Mouse (Mus musculus): ENCODE measurements around the gene Prkaca.

Gene Prkaca

GRCm38 (mm10) chr8:84025863-84026262, 53.1 kb downstream of the Prkaca start:
- in situ Hi-C loops (cut with MboI, MseI): no loop called here

GRCm38 (mm10) chr8:84027449-84027848, 54.7 kb downstream of the Prkaca start:
- in situ Hi-C loops (cut with MboI, MseI): no loop called here

DNA sequence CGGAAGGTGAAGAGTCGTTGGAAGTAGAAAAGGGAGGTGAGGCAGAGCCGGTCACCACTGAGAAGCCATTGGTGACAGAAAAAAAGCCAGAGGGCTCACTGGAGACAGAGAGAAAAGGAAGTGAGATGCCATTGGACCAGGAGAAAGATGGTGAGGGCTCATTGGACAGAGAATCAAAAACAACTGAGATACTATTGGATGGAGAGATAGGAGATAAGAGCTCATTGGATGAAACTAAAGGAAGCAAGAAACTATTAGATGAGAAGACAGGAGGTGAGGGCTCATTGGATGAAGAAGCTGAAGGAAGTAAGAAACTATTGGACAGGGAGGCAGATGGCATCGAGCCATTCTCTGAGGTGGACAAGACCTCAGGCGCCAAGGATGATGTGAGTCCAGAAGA, 56.5 kb downstream of the Prkaca start:
- in situ Hi-C loops (cut with MboI, MseI): no loop called here

- in situ Hi-C loops (cut with MboI, MseI): no loop called here
These were observed 60.0 kb downstream of the Prkaca start for GRCm38 (mm10) chr8:84032777-84033176.

- in situ Hi-C loops (cut with MboI, MseI): loop anchor here in 1 of 2 experiments (5.0 kb wide), 1 partner anchor 94 kb away; no protein-coding TSS in a partner anchor
These were observed 65.2 kb downstream of the Prkaca start for GRCm38 (mm10) chr8:84038015-84038414.

GRCm38 (mm10) chr8:84039050-84039449, 66.3 kb downstream of the Prkaca start:
- in situ Hi-C loops (cut with MboI, MseI): loop anchor here in 1 of 2 experiments (5.0 kb wide), 1 partner anchor 93 kb away; no protein-coding TSS in a partner anchor

DNA sequence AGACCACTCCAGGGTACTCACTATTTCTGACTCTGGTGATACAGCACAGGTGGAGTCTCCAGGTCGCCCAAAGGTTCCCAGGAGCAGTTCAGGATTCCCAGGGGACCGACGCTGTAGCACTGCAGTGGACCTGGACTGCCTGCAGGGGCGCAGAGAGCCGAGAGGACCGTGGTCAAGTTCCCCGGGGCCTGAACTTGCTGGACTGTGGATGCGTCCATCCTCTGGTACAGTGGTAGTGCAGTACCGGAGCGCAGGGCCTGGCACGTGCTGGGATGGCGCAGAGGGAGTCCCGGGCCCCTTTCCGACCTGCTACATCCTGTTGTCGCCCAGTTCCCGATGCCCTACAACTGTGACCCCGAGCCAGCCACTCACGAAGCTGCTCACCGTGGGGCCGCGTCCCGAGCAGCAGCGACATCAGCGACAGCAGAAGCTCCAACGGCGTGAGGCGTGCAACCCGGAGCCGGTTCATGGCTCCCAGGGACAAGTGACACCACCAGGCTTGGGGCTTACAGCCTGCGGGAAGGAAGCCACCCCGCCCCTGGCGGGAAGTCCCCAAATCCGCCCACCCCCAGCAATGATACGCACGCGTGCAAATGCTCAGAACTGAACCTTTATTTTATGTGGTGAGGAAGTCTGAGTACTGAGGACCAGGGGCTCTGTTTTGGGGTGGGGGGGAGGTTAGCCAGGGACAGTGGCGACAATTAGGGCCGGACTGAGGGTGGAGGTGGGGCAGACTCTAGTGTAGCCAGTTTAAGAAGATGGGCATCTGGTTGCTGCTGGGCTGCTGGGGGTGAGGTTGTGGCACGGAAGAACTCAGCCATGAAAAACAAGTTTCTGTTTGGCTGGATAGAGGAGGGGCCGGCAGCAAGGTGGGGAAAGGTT, 69.5 kb downstream of the Prkaca start, which contains the start of gene Il27ra:
Gene Il27ra (minus strand): TSS at position 524 of the 882 bp plus-strand sequence.
- in situ Hi-C loops (cut with MboI, MseI): no loop called here

- in situ Hi-C loops (cut with MboI, MseI): no loop called here
These were observed 70.2 kb downstream of the Prkaca start for GRCm38 (mm10) chr8:84042948-84043342.

DNA sequence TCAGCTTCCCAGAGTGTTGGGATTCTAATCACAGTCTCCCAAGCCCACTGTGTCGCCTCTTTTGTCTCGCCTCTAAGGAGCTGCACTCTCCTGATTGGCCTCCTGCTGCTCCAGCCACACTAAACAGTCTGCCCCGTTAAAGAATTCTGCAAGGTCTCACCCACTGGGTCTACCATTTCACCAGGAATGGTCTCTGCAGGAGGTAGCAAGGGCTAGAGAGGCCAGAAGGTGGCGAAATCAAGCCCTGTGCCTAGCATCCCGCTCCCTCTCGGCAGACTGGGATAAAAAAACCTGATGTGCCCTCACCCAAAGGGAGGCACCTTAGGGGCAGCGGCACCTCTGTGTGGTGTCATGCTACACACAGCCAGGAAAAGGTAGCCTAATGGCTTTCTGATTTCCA, 71.3 kb downstream of the Prkaca start:
- in situ Hi-C loops (cut with MboI, MseI): no loop called here

GRCm38 (mm10) chr8:84044900-84045299, 72.1 kb downstream of the Prkaca start, which contains the start of gene Rln3:
Gene Rln3, minus strand, starts transcription at chr8:84045000.
- in situ Hi-C loops (cut with MboI, MseI): no loop called here

Measured in T-helper 17 cell (primary cell).